Mouse (Mus musculus) gastrocnemius, postnatal 10 days (tissue): Measurements from ENCODE around the gene Ube2l3. TPM values are rescaled to one million over a fixed set of nuclear protein-coding genes. Genes with fewer than 3 reads are reported as not detected.
"Not testable (repeated sequence)": the region's sequence is repeated elsewhere in the genome, so short reads cannot be mapped to it uniquely, and the experiment has no call there.

ENCODE experiments used
- DNase-seq: peaks from one replicate; pipeline ENCODE4 v3.0.0; 2021; ENCODE audit warnings: mixed read lengths
- long read RNA-seq, 2 experiments: library from polyadenylated mRNA; stranded (forward); transcript quantifications; one replicate each; pipeline ENCODE4 v2.0.0; 2021
- total RNA-seq, 2 experiments: library from RNA; stranded (reverse); gene quantifications; 2 replicates each; pipeline ENCODE4 v1.2.3; 2021

Ube2l3 gene
- total RNA-seq = 100 to 1,000 TPM; 163 to 166 TPM
- long read RNA-seq, experiment 1, transcript Ube2l3-201 (4 exons, 2,609 nt) = major isoform, 59 of 87 reads
- long read RNA-seq, experiment 1, partial matches to known transcripts = 16 of 87 reads
- long read RNA-seq, experiment 1, other reads (novel, unspliced or antisense) = 8 of 87 reads
- long read RNA-seq, experiment 2, transcript Ube2l3-201 (4 exons, 2,609 nt) = major isoform, 72 of 94 reads
- long read RNA-seq, experiment 2, partial matches to known transcripts = 13 of 94 reads
- long read RNA-seq, experiment 2, other reads (novel, unspliced or antisense) = 6 of 94 reads

DNA sequence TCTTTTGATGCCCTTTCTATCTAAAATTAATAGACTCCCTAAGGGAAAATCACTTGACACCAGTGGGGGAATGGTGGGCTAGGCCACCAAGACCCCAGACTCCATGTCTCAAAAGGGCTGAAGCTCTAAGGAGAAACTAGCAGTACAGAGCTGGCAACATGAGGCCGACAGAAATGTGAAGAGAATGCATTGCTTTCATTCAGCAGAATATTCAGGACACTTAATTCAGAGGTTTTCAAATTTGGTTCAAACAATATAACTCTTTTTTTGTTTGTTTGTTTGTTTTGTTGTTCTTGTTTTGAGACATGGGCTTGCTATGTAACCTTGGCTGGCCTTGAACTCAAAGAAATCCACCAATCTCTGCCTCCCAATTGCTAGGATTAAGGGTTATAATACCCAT is at the start of gene Ube2l3:
Ube2l3 (minus strand) TSS at position 101 of the 400 bp plus-strand sequence.
- DNase-seq = no peak

DNA sequence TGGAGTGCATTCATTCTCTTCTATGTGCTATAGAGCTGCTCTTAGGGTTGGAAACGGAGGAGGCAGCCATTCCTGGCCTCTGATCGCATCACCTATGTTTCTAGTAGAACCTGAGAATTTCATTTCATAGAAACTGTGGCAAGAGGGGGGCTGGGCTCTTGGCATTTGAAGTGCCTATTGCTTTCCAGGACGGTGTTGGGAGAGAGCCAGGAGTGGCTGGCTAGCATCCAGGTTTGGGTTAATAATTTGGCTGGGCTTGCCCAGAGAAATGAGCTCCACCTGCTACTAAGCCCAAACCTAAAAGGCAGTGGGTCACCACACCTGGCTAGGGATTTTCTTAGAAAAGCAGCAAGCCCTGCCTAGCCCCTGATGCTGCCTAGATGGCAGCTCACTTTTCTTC is 49.1 kb upstream of the Ube2l3 start:
- DNase-seq = peak; percentile 42

DNA sequence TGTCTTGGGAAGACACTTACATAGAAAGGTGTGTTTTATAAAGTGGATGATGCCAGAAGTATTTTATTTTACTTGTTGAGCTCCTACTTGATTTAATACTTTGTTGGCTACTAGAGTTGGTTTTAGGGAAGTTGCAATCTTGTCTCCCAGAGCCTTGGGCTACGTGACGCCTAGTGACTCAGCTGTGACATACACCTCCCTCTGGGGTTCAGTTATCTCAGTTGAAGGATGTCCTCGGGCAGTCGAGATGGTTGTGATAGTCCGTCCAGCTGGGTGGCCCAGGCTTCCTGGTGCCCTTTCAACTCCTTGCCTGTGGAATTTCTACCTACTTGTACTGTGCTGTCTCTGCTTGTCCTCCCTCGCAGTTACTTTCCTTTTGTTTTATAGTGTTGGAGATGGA is 46.7 kb upstream of the Ube2l3 start:
- DNase-seq = no peak

DNA sequence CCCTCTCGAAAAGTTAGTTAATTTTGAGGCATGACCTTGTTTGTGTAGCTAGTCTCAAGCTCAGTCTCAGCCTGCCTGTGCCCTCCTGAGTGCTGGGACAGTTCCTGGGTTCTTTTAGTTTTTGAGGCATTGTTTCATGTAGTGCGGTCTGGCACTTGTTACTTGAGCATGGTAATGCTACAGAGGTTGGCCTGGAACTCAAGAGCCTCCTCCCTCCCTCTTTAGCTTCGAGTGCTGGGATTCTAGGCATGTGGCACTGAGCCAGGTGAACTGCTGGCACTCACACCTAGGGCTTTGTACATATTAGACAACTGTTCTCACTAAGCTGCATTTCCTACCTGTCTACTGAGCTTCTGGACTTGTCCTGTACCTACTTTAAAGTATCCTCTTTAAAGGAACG is 45.3 kb upstream of the Ube2l3 start:
- no peak for DNase-seq

DNA sequence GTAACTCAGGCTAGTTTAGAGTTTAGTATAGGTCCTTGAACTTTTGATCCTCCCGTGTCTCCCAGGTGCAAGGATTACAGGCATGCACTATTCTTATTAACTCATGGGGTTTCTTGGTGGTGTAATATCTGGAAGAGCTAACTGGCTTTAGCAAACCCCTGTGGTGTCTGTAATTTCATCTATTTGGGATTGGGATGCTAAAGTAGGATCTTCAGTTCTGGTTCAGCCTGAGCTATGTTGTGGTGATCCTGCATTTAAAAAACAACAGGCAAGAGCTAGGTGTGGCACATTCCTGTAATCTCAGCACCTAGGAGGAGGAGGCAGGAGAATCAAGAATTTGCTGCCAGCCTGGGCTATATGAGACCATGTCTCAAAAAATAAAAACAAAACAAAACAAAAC is 42.5 kb upstream of the Ube2l3 start:
- no peak for DNase-seq

DNA sequence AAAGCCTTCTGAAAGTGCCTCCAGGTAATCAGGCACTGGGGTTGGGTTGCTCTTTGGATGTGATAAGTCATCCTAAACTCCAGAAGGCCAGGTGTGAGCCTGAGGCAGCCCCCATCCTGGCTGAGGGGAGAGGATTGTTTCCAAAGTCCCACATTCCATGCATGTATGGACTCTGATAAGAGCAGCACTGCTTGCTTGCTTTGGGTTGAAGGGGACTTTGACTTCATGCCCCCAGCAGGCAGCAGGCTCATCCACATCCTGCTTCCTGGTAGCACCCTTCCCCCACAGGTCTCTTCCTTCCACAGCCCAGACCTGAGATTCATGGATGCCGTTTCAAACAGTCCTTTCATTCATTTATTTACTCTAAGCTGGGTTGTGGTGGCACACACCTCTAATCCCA is 41.3 kb upstream of the Ube2l3 start:
- DNase-seq = no peak

DNA sequence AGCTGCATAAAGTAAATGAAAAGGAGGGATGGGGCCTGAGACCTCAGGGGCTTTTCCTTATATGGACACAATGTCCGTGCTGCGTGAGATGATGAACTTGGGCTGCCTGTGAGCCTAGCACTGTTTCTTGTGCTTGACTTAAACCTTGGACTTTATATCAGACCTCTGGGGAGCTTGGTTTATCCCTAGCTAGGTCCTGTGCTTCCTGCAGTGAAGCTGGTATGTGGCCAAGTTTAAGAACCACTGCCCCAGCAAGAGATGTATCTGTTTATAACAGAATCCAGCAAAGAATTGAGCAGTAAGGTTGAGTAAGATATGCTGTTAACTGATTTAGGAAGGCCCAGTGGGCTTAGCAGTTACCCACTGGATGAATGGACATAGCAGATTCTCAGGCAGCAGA is 37.0 kb upstream of the Ube2l3 start:
- no peak for DNase-seq

DNA sequence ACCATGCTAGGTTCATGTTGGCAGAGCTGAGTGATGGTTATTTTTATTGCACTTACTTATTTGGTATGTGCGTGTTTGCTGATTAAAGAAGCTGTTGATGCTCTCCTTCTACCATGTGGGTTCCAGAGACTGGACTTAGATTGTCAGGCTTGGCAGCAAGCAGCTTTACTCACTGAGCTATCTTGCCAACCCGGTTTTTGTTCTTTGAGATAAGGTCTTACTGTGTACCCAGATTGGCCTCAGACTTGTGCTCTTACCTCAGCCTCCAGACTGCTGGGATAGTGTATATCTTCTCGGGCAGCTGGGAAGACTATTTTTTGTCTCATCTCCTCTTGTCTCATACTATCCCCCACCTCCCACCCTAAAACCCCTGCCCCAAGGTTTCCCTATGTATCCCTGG is 35.2 kb upstream of the Ube2l3 start:
- DNase-seq = no peak

DNA sequence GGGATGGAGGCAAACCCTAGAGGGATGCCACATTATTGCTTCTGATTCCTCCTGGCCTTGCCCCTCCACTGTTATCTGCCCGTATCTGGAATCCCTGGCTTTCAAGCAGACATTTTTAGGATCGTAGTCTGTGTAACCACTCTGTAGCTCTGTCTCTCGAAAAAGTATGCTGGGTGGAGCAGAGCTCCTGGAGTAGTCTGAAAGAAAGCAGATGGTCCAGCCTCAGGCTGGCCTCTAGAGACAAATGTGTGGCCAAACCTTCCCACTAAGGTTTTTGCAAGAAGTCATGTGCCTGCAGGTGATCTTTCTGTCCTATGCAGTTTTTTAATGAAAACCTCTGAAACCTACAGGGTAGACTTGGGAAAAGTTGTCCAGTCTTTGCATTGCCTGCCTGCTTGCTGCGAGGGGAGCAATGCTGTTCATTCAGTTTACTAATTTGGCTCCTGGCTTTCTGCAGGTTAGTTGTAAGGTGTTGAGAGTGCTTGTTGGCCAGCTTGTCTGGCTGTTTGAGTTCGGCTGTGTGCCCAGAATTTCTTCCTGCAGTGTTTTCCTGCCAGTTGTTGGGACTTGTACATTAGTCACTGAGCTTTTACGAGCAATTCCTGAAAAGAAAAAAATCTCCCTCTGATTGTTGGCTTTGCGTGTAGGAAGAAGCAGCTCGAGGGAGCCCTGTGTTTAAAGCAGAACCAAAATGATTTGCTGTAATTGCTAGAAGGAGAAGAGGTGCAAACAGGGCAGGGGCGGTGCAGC is 32.6 kb upstream of the Ube2l3 start:
- DNase-seq = no peak

DNA sequence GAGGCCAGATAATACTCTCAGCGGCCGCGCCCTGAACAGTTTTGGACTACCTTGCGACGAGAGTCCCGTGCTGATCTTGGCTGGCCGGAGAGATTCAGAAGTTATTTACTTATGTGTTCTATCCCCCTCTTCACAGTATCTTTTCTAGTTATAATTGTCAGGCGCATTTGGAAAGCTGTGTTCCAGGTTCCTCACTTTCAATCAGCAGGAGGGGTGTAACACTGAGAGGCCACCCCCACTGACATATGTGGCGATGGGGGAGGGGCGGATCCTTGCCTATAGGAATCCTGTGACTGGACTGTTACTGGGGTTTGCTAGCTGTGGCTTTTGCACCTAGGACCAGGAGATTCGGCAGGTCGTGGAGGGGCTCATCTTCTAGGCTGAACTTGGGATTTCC is 32.0 kb upstream of the Ube2l3 start:
- no peak for DNase-seq

DNA sequence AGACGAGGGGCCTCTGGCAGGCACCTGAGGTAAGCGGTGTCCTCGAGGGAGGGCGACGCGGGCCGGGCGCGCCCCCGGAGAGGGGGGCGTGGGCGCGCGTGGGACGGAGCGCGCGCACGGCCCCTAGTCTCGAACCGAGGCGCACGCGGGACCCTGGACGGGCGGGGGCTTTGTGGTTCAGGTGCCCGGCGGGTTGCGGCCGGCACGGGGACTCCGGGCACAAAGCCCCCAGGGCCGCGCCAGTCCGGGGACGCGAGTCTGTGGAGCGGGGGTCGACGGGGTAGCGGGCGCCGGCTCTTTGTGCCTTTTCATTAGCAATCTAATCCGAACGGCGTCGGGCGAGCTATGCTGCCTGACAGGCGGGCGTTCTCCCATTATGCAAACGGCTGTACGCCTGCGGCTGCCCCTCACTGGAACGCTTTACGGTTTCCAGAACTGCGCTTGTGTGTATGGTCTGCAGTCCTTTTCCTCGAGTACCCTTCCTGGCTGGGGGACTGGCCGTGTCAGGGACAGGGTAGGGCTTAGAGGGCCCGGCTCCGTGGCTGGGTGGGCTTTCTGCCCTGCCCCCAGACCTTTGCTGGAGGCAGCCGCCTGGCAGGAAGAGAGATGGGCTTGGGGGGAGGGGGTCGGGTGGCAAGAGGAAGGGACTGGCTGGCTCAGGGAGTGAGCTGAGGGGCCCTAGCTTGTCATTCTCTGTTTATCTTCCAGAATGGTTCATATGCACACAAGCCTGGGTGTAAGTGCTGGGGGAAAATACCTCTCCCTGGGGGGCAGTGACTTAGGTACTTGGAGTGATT is 31.5 kb upstream of the Ube2l3 start:
- DNase-seq = peak; percentile 42

DNA sequence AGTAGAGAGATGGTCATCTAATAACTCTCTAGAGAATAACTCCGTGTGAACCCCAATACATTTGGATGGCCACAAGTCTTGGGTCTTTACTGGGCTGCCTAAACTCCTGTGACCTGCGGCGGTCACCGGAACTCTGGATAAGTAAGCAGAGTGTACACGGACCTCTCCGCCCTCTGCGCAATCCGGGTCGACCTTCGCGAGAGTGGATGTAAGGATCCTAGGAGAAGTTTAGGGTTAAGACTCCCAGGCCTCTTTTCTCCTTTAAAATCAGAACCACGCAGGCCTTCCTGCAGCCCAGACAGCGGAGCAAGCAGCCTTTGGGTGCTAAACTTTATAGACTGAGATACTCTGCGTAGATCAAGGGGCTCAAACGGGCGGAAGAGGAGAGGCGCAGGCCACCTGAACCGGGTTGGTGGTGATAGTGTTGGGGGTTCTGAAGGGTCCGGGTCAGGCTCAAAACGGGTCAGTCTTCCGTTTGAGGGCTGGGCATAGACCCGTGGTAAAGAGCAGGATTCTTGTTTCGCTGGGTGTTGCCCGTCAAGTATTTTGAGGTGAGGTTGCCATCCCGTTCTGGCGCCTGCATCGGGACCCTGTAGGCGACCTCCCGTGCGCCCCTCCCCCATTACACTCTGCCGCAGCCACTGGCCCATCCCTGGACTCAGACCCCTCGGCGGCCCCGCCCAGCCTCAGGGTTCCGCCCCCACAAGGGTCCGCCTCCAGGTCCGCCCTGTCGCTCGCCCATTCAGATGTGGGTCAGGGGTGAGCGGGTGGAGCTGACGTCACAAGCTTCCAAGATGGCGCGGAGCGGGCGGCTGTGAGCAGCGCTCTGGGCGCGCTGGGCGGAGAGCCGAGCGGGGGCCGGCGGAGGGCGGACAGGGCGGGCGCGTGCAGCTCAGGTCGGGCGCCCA is 30.6 kb upstream of the Ube2l3 start, which contains the start of gene Hic2:
Hic2 (plus strand) TSS at position 779 of the 908 bp plus-strand sequence.
- peak; percentile 90 for DNase-seq

DNA sequence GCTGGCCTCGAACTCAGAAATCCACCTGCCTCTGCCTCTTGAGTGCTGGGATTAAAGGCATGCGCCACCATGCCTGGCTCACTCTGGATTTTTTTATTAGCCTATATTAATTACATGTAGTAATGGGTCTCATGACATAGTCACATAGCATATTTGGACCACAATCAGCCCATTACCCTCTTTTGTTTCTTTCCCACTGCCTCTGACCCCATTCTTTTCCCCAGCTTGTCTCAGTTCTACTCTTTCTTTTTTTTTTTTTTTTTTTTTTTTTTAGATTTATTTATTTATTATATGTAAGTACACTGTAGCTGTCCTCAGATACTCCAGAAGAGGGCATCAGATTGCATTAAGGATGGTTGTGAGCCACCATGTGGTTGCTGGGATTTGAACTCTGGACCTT is 29.1 kb upstream of the Ube2l3 start:
- not testable (repeated sequence) for DNase-seq

DNA sequence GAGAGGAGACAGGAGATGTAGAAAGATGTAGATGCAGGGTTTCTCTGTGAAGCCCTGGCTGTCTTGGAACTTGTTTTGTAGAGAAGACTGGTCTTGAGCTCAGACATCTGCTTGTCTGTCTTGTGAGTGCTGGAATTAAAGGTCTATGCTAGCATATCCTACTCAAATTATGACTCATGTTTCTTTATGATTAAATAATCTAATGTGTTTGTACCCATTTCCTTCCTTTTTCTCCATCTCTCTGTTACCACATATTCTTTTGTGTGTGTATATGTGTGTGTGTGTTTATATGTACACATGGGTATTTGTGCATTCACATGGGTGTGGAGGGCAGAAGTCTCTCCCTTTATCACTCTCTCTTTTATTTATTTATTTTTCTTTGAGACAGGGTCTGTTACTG is 24.0 kb upstream of the Ube2l3 start:
- DNase-seq = no peak

DNA sequence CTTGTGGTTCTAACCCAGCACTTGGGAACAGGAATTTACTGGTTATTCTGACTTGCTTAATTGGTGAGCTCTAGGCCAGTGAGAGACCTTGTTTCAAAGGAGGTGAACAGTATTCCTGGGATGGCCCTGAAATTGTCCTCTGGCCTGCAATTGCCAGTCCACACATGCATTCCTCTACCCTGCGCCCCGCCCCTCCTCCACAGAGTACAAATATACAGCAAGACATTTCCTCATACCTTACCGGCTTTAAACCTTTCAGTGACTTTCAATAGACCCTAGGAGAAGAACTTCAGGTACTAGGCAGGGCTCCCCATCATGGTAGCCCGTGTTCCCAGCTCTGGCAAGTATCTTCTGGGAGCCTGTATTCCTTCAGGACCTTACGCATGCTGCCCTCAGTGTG is 23.1 kb upstream of the Ube2l3 start:
- DNase-seq = no peak

DNA sequence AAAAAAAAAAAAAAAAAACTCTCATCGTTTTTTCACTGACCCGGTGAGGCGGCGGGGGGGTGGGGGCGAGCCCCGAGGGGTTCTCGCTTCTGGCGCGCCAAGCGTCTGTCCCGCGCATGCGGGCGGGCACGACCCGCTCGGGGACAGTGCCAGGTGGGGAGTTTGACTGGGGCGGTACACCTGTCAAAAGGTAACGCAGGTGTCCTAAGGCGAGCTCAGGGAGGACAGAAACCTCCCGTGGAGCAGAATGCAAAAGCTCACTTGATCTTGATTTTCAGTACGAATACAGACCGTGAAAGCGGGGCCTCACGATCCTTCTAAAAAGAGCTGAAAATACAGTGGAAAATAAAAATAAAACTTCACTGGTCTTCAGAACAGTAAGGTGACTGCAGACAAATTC is 19.7 kb upstream of the Ube2l3 start:
- peak; percentile 100 for DNase-seq

DNA sequence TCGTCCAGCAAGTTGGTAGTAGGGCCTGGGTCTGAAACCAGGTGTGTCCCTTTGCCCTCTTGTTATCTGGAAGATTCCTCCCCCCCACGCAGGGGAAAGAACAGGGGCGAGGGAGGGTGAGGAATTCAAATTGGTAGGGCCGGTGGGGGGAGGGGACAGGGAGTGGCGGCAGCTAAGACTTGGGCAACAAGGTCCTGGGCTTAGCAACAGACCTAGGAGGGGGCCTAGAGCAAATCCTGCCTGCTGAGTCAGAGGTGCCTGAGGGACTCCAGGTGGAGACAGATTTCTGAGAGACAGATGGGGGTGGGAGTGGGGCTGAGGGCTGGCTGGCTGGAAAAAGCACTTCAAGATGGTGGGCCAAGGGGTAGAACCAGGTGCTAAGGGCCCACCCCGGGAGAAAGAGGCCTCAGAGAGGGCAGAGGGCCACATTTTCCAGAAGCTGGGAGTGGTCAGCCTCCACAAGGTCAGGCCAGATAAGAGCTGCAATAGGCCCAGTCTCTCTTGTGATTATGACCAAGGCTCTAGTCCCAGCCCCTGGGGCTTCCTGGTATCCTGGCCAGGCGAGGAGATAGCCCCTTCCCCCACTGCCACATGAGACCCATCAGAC is 17.8 kb upstream of the Ube2l3 start:
- DNase-seq = no peak

DNA sequence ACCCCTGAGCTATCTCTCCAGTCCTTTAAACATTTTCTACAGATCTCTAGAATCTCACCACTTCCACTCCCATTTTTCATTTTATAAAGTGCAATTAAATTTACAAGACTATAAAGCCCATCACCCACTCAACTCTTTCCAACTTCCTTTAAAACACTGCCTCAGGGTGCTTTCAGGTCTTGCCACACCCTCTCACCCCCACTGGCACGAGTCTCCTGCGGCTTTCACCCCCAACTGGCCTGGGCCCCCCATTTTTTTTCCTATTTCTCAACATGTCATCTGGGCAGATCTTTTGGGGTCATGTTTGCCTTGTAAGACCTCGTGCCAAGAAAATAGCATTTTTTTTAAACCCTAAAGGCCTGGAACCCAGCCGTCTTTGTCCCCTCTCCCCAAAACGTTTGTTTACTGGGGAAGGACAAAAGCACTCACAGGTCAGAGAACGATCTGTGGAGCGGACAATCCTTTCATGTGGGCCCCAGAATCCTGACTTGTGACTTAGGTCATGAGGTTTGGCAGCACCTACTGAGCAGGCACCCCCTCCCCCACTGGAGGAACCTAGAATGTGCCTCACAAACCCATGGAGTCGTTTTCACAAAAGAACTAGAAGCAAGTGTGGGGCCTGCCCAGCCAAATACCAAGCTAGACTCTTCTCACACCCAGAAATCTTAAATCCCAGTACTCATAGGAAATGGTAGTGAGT is 14.6 kb upstream of the Ube2l3 start:
- no peak for DNase-seq

DNA sequence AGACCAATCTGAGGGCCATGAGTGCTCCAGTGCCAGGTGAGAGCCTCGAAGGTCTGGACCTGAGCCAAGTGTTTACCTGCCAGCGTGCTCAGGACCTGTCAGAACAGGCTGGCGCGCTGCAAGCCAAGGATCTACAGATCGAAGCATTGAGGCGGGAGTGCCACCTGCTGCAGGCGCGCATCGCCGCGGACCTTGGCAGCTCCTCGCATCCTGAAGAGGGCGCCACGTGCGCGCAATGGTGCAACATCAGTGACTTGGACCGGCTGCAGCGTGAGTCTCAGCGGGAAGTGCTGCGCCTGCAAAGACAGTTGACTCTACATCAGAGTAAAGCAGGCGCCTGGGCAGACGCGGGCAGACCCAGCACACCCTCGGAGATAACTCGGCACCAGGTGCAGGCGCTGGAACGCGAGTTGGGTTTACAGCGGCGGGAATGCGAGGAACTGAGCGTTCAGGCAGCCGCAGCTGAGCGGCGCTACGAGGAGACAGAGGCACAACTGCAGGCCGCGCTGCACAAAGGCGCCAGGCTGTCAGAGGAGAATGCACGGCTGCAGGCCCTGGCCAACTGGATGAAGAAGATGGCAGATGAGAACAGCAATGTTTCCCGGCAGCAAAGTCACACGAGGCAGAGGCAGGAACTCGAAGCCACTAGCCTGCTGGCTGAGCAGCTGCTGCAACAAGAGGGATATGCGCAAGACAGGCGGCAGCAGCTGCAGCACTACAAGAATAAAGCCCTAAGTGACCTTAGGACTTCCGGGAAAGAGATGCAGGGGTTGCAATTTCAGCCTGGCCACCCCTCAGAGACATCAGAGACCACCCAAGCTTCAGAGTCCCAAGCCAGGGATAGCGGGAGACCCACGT is 7.8 kb upstream of the Ube2l3 start:
- peak; percentile 88 for DNase-seq

DNA sequence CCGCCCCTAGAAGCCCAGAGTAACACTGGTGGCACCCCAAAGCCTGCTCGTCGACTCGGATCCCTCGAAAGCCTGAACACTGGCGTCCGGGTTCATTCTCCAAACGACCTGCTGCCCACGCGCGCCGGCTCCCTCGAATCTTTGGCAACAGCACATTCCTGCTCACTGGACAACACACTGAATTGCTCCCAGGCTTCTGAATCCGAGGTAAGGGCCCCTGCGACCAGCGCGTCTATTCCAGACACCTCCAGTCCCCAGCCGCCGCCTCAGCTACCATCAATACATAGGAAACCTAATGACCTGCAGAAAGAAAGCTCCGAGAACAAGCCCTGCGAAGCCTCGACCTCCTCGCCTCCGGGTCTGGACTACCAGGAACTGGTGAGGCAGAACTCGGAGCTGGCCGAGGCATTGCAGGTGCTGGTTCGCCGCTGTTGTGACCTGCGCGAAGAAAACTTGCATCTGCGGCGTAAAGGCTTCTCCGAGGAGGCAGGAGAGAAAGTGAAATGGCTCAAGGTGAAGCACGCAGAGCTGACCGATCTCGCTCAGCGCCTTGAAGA is 7.0 kb upstream of the Ube2l3 start:
- peak; percentile 35 for DNase-seq
